Mouse (Mus musculus) adrenal gland, adult 18-20 months (tissue): ENCODE data around the gene Ipo7. TPM values are rescaled to one million over a fixed set of nuclear protein-coding genes. Genes with fewer than 3 reads are reported as not detected.

ENCODE experiments used
- DNase-seq, 2 experiments: peaks; one replicate each; pipeline ENCODE4 v3.0.0; 2021 to 2022; ENCODE audit warnings: low spot score in 2 of 2
- total RNA-seq, 2 experiments: library from RNA; stranded (reverse); gene quantifications; 1 replicate in 1 of 2; 2 replicates in 1 of 2; pipeline ENCODE4 v1.2.3; 2021

The Ipo7 gene
- total RNA-seq, 2 experiments from 2014 or later = 96.2 to 96.7 TPM

- no peak for DNase-seq
Observed at GRCm38 (mm10) chr7:110097106-110097793, 79.2 kb downstream of the Ipo7 start.

- no peak for DNase-seq
Observed at GRCm38 (mm10) chr7:110100854-110101253, 82.8 kb downstream of the Ipo7 start.

GRCm38 (mm10) chr7:110101266-110101665, 83.2 kb downstream of the Ipo7 start:
- DNase-seq = no peak

GRCm38 (mm10) chr7:110105041-110105440, 87.0 kb downstream of the Ipo7 start:
- DNase-seq = no peak

Other genes with a start within 250 kb of the Ipo7 start
- gene Nrip3, start 236.2 kb upstream of the Ipo7 start, total RNA-seq = 1 to 10 TPM in 1 of 2 experiments, under 1 TPM in 1; 0.73 to 1.0 TPM
- gene Scube2, start 152.6 kb upstream of the Ipo7 start, total RNA-seq = under 1 TPM in 1 of 2 experiments, not detected in 1; 0.32 TPM
- 100 to 1,000 TPM; 158 to 167 TPM for gene Dennd5a, start 57.8 kb upstream of the Ipo7 start, total RNA-seq
- 10 to 100 TPM; 47.1 to 70.2 TPM for gene Tmem41b, start 31.3 kb upstream of the Ipo7 start, total RNA-seq
- 10 to 100 TPM; 12.1 to 14.2 TPM for gene Zfp143, start 42.9 kb downstream of the Ipo7 start, total RNA-seq
- gene Wee1, start 103.8 kb downstream of the Ipo7 start, total RNA-seq = 1 to 10 TPM; 5.2 to 7.3 TPM
- 10 to 100 TPM; 12.9 to 13.6 TPM for gene Swap70, start 203.4 kb downstream of the Ipo7 start, total RNA-seq